Mouse (Mus musculus) ES-Bruce4 (cell line): ENCODE data around the gene Vmn1r58. TPM values are rescaled to one million over a fixed set of nuclear protein-coding genes. Genes with fewer than 3 reads are reported as not detected.
"Not testable (repeated sequence)": the region's sequence is repeated elsewhere in the genome, so short reads cannot be mapped to it uniquely, and the experiment has no call there.

Experiments used
- H3K27ac ChIP-seq: 2 replicates; pipeline ENCODE4 v1.5.1; 2012; ENCODE audit warnings: low read length, inconsistent platforms; ENCODE audit not compliant: insufficient read depth
- H3K27me3 ChIP-seq: 2 replicates; pipeline ENCODE4 v1.6.1; 2012; ENCODE audit warnings: mild to moderate bottlenecking, low read length, inconsistent platforms; ENCODE audit not compliant: control insufficient read depth, poor library complexity, insufficient read depth, severe bottlenecking
- H3K36me3 ChIP-seq: 2 replicates; pipeline ENCODE4 v1.6.1; 2012; ENCODE audit warnings: inconsistent platforms, mild to moderate bottlenecking, low read length, moderate library complexity; ENCODE audit not compliant: control insufficient read depth, poor library complexity, insufficient read depth, severe bottlenecking
- H3K4me1 ChIP-seq: one replicate; pipeline ENCODE4 v1.8.1; 2011; ENCODE audit warnings: low read length; ENCODE audit not compliant: control insufficient read depth, insufficient read depth
- H3K4me3 ChIP-seq: 2 replicates; pipeline ENCODE4 v1.5.1; 2011; ENCODE audit warnings: low read depth, mild to moderate bottlenecking, low read length
- H3K9ac ChIP-seq: 2 replicates; pipeline ENCODE4 v1.6.1; 2012; ENCODE audit warnings: low read depth, mild to moderate bottlenecking, inconsistent platforms; ENCODE audit not compliant: poor library complexity, severe bottlenecking
- H3K9me3 ChIP-seq: replicated peaks from 2 replicates; pipeline ENCODE4 v1.6.1; 2012; ENCODE audit warnings: mild to moderate bottlenecking, low read length, inconsistent platforms; ENCODE audit not compliant: control insufficient read depth, poor library complexity, insufficient read depth, severe bottlenecking
- CTCF ChIP-seq: IDR thresholded peaks from one replicate; pipeline ENCODE4 v1.8.1; 2011; ENCODE audit warnings: low read depth, low read length
- EP300 ChIP-seq: IDR thresholded peaks from 2 replicates; pipeline ENCODE4 v1.6.1; 2011; ENCODE audit warnings: low read depth, low read length; ENCODE audit not compliant: insufficient read depth
- POLR2A ChIP-seq: IDR thresholded peaks from one replicate; pipeline ENCODE4 v1.8.1; 2011; ENCODE audit warnings: low read length; ENCODE audit not compliant: insufficient read depth
- polyA plus RNA-seq: library from polyadenylated mRNA; stranded (reverse); fragments of >200 nt; gene quantifications from 2 replicates; pipeline ENCODE4 v1.2.4, GENCODE M21; 2011; ENCODE audit warnings: low read depth; ENCODE audit not compliant: missing spikeins, insufficient read depth, insufficient read length

The Vmn1r58 gene
- not detected in 2 replicates for polyA plus RNA-seq

- not testable (repeated sequence) for H3K36me3 ChIP-seq, H3K9me3 ChIP-seq, H3K4me3 ChIP-seq, H3K9ac ChIP-seq, H3K27me3 ChIP-seq, H3K27ac ChIP-seq, H3K4me1 ChIP-seq
Measured at GRCm38 (mm10) chr7:5413296-5413695, at the start of gene Vmn1r58. Vmn1r58 (minus strand) TSS chr7:5413396.

GRCm38 (mm10) chr7:5456674-5457073, 43.5 kb upstream of the Vmn1r58 start, which contains the start of gene Vmn1r59:
Vmn1r59 (minus strand) TSS chr7:5456774.
- 0 out of 2 replicates have a peak, but pooled peaks cover 4% of the 10 kb centered on the region for H3K9me3 ChIP-seq
- no peak within 1 kb of the TSS for H3K4me3 ChIP-seq

GRCm38 (mm10) chr7:5454011-5454410, 40.8 kb upstream of the Vmn1r58 start:
- H3K9me3 ChIP-seq, H3K4me3 ChIP-seq, H3K4me1 ChIP-seq, H3K9ac ChIP-seq, H3K27me3 ChIP-seq, H3K36me3 ChIP-seq, H3K27ac ChIP-seq: not testable (repeated sequence)

More at GRCm38 (mm10) chr7:5456674-5457073, 43.5 kb upstream of the Vmn1r58 start, which contains the start of gene Vmn1r59:
- Histone ChIP-seq H3K27me3 (no peaks in the 10 kb centered on the region), H3K27ac (no peak within 1 kb of the TSS), H3K4me1 (no peaks in the 10 kb centered on the region), H3K36me3 (no peaks in the 10 kb centered on the region), H3K9ac (no peak within 1 kb of the TSS)
- TF ChIP-seq CTCF (no peak), POLR2A (no peak), EP300 (no peak)

- TF ChIP-seq CTCF (no peak), EP300 (no peak), POLR2A (no peak)
- H3K9ac ChIP-seq, result no peak overlapping the region
- no peak overlapping the region for H3K27ac ChIP-seq
- no peak overlapping the region for H3K4me3 ChIP-seq
- H3K27me3 ChIP-seq, result no peaks in the 10 kb centered on the region
- H3K36me3 ChIP-seq, result no peaks in the 10 kb centered on the region
- H3K9me3 ChIP-seq, result no peaks in the 10 kb centered on the region
- no peaks in the 10 kb centered on the region for H3K4me1 ChIP-seq
Measured at GRCm38 (mm10) chr7:5448627-5449026, 35.4 kb upstream of the Vmn1r58 start.

- no peaks in the 10 kb centered on the region for H3K27me3 ChIP-seq
- no peak for TF ChIP-seq EP300
- no peak overlapping the region for H3K9ac ChIP-seq
- no peak overlapping the region for H3K4me3 ChIP-seq
- no peaks in the 10 kb centered on the region for H3K4me1 ChIP-seq
- H3K36me3 ChIP-seq, result no peaks in the 10 kb centered on the region
- no peaks in the 10 kb centered on the region for H3K9me3 ChIP-seq
- H3K27ac ChIP-seq, result no peak overlapping the region
Measured at GRCm38 (mm10) chr7:5406201-5406600, 7.0 kb downstream of the Vmn1r58 start.

GRCm38 (mm10) chr7:5366724-5367123, 46.5 kb downstream of the Vmn1r58 start:
- Histone ChIP-seq H3K4me3 (no peak overlapping the region), H3K4me1 (no peaks in the 10 kb centered on the region), H3K27me3 (no peaks in the 10 kb centered on the region), H3K27ac (no peak overlapping the region), H3K9ac (no peak overlapping the region), H3K9me3 (0 out of 2 replicates have a peak, but pooled peaks cover 2% of the 10 kb centered on the region), H3K36me3 (no peaks in the 10 kb centered on the region)
- no peak for TF ChIP-seq POLR2A
- no peak for TF ChIP-seq CTCF
- no peak for TF ChIP-seq EP300
